Mouse (Mus musculus): ENCODE data around the gene Ppard. TPM values are rescaled to one million over a fixed set of nuclear protein-coding genes. Genes with fewer than 3 reads are reported as not detected.

Ppard gene
- polyA plus RNA-seq, 1 experiment = 24.2 TPM

DNA sequence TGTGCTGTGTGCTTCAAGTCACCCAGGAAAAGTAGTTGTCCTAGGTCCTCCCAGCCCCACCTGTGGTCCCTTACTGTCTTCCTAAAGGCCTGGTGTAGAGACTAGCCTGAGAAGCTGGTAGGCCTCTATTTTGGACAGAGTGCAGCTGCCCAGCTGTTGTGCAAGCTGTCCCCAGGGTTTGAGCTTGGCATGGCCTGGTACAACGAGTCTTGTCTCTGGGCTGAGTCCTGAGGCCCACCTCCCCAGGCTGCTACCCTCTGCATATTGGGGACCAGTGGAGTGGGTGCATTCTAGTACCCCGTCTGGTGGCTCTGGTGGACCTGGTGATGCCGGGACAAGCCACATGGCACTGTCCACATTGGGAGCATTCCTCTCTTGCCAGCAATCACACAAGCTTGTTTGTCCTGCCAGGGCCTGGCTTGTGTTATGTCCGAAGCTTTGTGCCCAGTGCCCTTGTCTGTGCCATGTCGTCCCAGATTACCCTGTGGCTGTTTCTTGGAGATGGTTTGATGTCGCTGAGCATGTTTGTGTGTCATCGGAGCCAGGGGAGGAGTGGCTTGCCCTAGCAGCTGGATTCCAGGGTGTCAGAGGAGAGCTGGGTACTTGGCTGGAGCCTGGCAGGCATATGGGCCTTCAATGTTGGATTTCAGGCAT lies 3.6 kb downstream of the Ppard start:
- H3K4me1 ChIP-seq (ENCODE audit: control insufficient read depth, insufficient read depth, low read length) = peaks cover 4% of the 10 kb centered on the region
- TF ChIP-seq POLR2A (IDR thresholded peaks at IDR 0.05; ENCODE audit: extremely low read depth, insufficient read depth, low read length) (no peak), CTCF (IDR thresholded peaks at IDR 0.05; ENCODE audit: extremely low read depth, insufficient read depth, low read length) (no peak)
- H3K4me3 ChIP-seq (ENCODE audit: insufficient read depth, low read length) = no peak overlapping the region
- peak overlapping the region; percentile 27 for H3K27ac ChIP-seq (ENCODE audit: insufficient read depth, low read length)

DNA sequence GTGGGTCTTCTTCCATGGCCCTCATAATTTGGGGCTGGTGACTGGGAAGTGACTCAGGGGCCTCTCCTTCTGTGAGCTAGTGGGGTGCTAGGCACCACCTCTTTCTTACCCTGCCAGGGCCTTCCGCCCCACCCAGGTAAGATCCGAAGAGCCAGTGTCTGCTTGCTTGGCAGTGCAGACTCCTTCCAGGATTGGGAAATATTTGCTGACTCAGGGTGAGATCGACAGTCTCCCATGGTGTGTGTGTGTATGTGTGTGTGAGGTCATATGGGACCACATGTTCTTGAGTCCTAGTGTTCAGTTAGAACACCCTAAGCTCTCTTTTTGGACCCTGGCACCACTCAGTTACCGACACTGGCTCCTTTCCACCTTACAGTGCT lies 4.1 kb downstream of the Ppard start:
- Histone ChIP-seq H3K27ac (ENCODE audit: insufficient read depth, low read length) (peak overlapping the region; percentile 47), H3K4me1 (ENCODE audit: control insufficient read depth, insufficient read depth, low read length) (peaks cover 4% of the 10 kb centered on the region), H3K4me3 (ENCODE audit: insufficient read depth, low read length) (no peak overlapping the region)
- TF ChIP-seq POLR2A (IDR thresholded peaks at IDR 0.05; ENCODE audit: extremely low read depth, insufficient read depth, low read length) = no peak

DNA sequence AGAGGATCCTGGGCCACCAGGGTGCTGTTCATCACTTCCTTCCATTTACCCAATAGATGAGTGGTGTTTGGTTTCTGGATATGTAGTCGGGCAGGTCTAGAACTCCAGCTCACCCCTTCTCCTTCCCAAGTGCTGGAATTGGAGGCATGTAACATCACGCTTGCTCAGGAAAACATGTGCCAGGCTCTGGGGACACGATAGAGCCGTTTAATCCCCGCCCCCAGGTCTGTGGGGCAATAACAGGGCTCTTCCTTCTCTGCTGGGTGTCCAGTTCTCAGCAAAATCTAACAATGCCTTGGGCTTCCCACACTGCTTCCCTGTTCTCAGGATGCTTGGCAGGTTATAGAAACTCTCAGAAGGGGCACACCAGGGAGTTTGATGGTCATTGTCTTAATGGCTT lies 4.9 kb downstream of the Ppard start:
- Histone ChIP-seq H3K27ac (ENCODE audit: insufficient read depth, low read length) (0 out of 2 replicates have a peak overlapping the region, but pooled peaks have one; percentile 47), H3K4me1 (ENCODE audit: control insufficient read depth, insufficient read depth, low read length) (peaks cover 4% of the 10 kb centered on the region), H3K4me3 (ENCODE audit: insufficient read depth, low read length) (no peak overlapping the region)
- TF ChIP-seq CTCF (IDR thresholded peaks at IDR 0.05; ENCODE audit: extremely low read depth, insufficient read depth, low read length) (no peak), POLR2A (IDR thresholded peaks at IDR 0.05; ENCODE audit: extremely low read depth, insufficient read depth, low read length) (no peak)

DNA sequence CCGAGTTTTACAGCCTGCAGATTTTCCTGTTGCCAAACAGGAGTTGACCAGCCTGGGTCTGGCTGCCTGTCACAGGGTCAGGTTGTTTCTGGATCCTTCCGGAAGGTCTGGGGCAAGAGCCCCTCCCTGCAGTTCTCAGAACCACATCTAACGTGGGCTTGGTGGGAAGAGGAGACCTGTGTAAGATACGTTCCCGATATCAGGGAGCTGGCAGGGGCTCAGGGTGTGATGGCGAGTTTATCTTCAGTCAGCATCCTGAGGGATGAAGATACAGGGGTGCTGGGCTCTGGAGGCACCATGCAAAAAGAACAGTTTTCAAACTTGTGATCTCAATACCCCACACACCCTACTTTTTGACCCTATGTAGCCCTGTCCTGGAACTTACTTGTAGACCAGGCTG lies 5.4 kb downstream of the Ppard start:
- Histone ChIP-seq H3K4me3 (ENCODE audit: insufficient read depth, low read length) (no peak overlapping the region), H3K4me1 (ENCODE audit: control insufficient read depth, insufficient read depth, low read length) (peaks cover 4% of the 10 kb centered on the region), H3K27ac (ENCODE audit: insufficient read depth, low read length) (no peak overlapping the region)
- TF ChIP-seq POLR2A (IDR thresholded peaks at IDR 0.05; ENCODE audit: extremely low read depth, insufficient read depth, low read length) (no peak), CTCF (IDR thresholded peaks at IDR 0.05; ENCODE audit: extremely low read depth, insufficient read depth, low read length) (no peak)

DNA sequence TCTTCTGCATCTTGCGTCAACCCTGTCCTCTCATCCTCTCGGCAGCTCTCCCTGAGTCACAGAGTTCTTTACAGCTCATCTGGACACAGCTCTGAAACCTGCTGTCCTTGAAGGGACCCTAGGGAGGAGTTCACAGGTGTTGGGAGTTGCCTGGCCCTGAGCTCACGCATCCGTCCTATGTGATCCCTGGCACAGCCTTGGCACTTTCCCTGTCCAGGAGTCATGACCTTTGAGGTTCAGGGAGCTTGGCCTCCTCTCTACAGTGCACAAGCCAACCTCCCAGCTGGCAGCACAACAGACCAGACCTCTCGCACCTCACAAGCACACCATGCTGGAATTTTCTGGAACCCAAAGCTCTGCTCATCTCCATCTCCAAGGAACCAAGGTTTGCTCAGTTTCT lies 8.3 kb downstream of the Ppard start:
- TF ChIP-seq CTCF (IDR thresholded peaks at IDR 0.05; ENCODE audit: extremely low read depth, insufficient read depth, low read length) (no peak), POLR2A (IDR thresholded peaks at IDR 0.05; ENCODE audit: extremely low read depth, insufficient read depth, low read length) (no peak)
- Histone ChIP-seq H3K4me1 (ENCODE audit: control insufficient read depth, insufficient read depth, low read length) (peaks cover 6% of the 10 kb centered on the region), H3K4me3 (ENCODE audit: insufficient read depth, low read length) (no peak overlapping the region), H3K27ac (ENCODE audit: insufficient read depth, low read length) (no peak overlapping the region)

DNA sequence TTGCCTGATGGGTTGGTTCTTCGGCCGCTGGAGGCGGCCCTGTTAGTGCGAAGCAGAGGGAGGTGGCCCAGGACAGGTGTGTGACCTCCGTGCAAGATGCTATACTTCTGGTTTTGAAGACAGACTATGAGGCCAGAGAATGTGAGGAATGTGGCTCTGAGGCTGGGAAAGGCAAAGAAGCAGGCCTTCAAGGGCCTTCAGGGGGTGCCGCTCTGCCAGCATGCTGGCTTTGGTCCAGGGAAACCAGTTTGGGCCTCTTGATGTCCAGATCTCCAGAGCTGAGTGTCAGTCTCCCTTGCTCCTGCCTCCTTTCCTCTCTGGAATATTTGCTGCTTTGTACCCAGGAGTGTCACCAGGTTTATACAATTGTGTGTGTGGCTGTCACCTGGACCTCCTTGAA lies 9.8 kb downstream of the Ppard start:
- H3K4me1 ChIP-seq (ENCODE audit: control insufficient read depth, insufficient read depth, low read length) = peaks cover 3% of the 10 kb centered on the region
- no peak overlapping the region for H3K27ac ChIP-seq (ENCODE audit: insufficient read depth, low read length)
- H3K4me3 ChIP-seq (ENCODE audit: insufficient read depth, low read length) = no peak overlapping the region
- TF ChIP-seq POLR2A (IDR thresholded peaks at IDR 0.05; ENCODE audit: extremely low read depth, insufficient read depth, low read length) (no peak), CTCF (IDR thresholded peaks at IDR 0.05; ENCODE audit: extremely low read depth, insufficient read depth, low read length) (no peak)

DNA sequence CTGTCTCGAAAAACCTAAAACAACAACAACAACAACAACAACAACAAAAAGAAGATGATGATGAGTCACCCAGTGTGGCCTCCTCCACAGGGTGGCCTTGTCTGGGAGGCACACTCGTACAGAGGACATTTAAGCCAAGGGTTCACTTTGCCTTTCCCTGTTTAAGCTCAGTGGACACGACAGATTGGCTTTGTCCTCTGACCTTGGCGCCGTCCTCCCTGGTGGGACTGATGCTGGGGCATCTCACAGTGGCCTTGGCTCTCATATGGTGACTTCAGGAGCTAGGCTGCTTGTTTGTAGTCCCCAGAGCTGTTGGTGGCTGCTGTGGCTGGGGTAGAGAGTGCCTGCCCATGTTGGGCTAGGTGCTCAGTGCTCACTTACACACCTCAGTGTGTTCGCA lies 11.7 kb downstream of the Ppard start:
- Histone ChIP-seq H3K27ac (ENCODE audit: insufficient read depth, low read length) (peak overlapping the region; percentile 15), H3K4me3 (ENCODE audit: insufficient read depth, low read length) (no peak overlapping the region), H3K4me1 (ENCODE audit: control insufficient read depth, insufficient read depth, low read length) (peaks cover 3% of the 10 kb centered on the region)
- no peak for TF ChIP-seq CTCF (IDR thresholded peaks at IDR 0.05; ENCODE audit: extremely low read depth, insufficient read depth, low read length)
- no peak for TF ChIP-seq POLR2A (IDR thresholded peaks at IDR 0.05; ENCODE audit: extremely low read depth, insufficient read depth, low read length)

DNA sequence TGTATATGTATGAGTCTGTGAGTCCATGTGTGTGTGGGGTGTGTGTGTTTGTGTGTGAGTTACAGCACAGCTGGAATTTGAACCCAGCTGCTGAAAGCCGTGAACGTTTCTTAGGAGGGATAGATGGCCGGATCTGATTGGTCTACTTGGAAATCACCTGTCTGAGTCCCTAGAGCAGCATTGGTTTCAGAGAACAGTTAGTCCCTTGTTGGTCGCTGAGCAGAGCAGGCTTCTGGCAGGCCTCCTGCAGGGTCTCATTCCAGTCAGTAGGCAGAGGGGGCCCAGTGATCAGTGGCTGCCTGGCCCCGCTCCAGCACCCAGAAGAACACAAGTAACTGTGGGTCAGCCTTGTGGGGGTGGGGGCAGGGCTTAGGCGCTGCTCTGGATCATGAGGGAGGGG lies 12.2 kb downstream of the Ppard start:
- H3K4me1 ChIP-seq (ENCODE audit: control insufficient read depth, insufficient read depth, low read length) = peaks cover 3% of the 10 kb centered on the region
- peak overlapping the region; percentile 15; the same call in 1 of the 2 replicates for H3K27ac ChIP-seq (ENCODE audit: insufficient read depth, low read length)
- TF ChIP-seq POLR2A (IDR thresholded peaks at IDR 0.05; ENCODE audit: extremely low read depth, insufficient read depth, low read length) (no peak), CTCF (IDR thresholded peaks at IDR 0.05; ENCODE audit: extremely low read depth, insufficient read depth, low read length) (no peak)
- H3K4me3 ChIP-seq (ENCODE audit: insufficient read depth, low read length) = no peak overlapping the region

DNA sequence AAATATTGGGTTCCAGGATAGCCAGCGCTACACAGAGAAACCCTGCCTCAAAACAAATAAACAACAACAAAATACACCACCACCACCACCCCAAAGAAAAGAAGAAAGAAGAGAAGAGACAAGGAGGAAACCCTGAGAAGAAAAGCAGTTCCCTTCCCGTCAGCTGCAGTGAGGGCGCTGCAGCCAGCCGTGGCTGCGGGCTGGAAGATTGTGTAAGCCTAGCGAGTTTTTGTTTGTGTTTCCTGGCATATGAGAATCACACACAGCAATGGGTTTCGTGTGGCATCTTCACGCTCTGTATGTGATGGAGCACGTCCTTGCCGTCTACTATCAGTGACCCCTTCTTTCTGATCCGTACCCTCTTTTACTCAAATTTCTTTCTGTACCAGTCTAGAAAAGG lies 14.1 kb downstream of the Ppard start:
- peaks cover 3% of the 10 kb centered on the region for H3K4me1 ChIP-seq (ENCODE audit: control insufficient read depth, insufficient read depth, low read length)
- no peak overlapping the region for H3K4me3 ChIP-seq (ENCODE audit: insufficient read depth, low read length)
- H3K27ac ChIP-seq (ENCODE audit: insufficient read depth, low read length) = no peak overlapping the region
- TF ChIP-seq POLR2A (IDR thresholded peaks at IDR 0.05; ENCODE audit: extremely low read depth, insufficient read depth, low read length) = no peak
- no peak for TF ChIP-seq CTCF (IDR thresholded peaks at IDR 0.05; ENCODE audit: extremely low read depth, insufficient read depth, low read length)

DNA sequence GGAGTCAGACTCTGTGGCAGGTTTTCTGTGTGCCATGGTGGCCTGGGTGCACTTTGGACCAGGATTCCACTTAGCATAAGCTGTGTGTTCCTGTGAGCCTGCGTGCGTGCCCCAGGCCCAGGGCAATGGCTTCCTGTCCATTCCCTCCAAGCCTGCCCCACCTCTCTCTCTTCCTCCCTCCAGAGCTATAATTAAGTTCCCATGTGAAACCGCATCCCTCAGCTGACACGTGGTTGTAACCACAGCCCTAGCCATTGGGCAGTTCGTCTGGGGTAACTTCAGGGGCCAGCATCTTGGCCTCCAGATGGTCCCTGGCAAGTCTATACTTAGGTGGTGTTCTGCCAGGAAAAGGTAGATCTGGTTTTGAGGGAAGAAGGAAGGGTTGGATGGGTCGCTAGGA lies 15.1 kb downstream of the Ppard start:
- TF ChIP-seq CTCF (IDR thresholded peaks at IDR 0.05; ENCODE audit: extremely low read depth, insufficient read depth, low read length) (no peak), POLR2A (IDR thresholded peaks at IDR 0.05; ENCODE audit: extremely low read depth, insufficient read depth, low read length) (no peak)
- H3K4me3 ChIP-seq (ENCODE audit: insufficient read depth, low read length) = no peak overlapping the region
- H3K4me1 ChIP-seq (ENCODE audit: control insufficient read depth, insufficient read depth, low read length) = peaks cover 3% of the 10 kb centered on the region
- H3K27ac ChIP-seq (ENCODE audit: insufficient read depth, low read length) = no peak overlapping the region

Measured in cortical plate, adult 2 months (tissue).